Mouse (Mus musculus): ENCODE results near the gene B3gnt5.
"Not testable (repeated sequence)": the region's sequence is repeated elsewhere in the genome, so short reads cannot be mapped to it uniquely, and the experiment has no call there.

B3gnt5 gene

GRCm38 (mm10) chr16:19760074-19760473 lies at the start of gene B3gnt5:
B3gnt5 (plus strand) TSS chr16:19760208.
- DNase-seq (ENCODE audit: low read depth, low spot score): no peak

DNA sequence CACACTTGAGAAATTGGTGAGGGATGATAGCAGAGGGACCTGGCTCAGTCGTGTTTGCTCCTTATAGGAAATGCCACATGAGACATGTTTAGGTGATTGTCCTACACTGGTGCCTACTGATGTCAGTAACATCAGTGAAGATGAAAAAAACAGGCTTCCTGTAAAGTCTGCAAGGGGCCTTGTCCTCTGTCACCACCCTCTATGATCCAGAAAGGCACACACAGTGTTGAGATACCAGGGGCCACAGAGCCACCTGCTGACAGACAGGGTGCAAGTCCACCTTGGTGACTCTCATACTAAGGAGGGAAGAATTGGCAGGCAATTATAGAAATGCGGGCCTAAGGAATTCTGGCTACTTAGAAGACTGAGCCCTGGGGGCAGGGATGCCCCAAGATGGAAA lies 39.0 kb upstream of the B3gnt5 start:
- no peak for DNase-seq (ENCODE audit: low read depth, low spot score)

- not testable (repeated sequence) for DNase-seq (ENCODE audit: low read depth, low spot score)
Observed at GRCm38 (mm10) chr16:19724139-19724538, 35.9 kb upstream of the B3gnt5 start.

DNA sequence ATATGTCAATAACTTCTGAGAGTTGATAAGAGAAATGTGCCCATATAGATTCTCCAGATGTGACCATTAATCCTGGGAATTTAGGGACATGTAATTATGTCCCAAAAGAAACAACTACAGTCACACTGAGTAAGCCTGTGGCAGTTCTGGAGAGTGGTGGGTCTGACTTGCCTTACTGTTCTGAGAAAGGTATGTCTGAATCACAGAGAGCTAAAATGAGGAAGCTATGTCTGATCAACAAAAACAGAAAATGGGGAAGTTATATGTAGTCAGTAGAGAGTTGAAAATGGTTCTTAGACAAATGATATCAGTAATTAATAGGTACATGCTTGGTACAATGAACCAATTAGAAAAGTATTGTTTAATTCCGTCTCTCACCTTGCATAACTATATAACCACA lies 27.1 kb upstream of the B3gnt5 start:
- no peak for DNase-seq (ENCODE audit: low read depth, low spot score)

DNA sequence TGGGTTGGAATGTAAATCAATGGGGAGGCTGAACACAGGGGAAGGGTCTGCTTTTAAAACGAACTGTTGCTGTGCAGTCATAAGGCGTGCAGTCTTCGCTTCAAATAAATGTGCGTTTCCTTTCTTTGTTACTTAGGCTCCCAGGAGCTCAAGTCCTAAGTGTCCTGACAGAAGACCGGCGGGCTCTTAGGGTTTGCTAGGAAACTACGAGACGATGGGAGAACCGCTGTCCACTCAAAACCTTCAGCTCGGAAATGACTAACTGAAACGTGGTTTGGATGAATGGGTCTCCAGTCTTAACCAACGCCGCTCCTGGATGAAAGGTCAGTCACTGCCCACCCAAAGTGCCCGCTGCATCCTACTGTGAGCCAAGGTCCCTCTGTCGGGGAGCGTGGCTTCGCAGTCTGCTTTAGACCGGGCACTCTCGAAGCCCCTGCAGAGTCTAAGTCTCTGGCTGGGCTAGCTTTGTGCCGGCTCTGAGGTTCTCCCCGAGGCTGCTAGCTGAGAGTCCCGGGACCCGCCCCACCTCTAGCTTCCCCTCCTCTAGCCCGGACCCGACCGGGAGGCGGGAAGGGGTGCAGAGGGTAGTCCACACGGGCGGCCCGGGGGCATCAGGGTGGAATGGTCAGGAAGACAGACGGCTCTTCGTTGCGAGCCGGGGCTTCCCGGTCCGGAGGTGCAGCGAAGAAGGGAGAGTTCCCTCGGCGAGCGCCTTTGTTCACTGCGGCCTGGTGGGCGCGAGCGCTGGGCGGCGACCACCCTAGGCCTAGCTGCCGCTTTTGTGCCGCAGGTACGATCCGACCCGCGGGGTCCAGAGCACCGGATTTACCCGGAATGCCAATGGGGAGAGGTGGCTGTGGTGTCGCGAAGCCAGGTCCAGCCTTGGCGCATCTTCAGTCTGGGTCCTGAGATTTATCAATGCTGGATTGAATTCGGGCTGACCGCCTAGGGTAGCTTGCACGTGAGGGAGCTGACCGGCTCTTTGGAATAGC lies 793 bp downstream of the B3gnt5 start:
- no peak for DNase-seq (ENCODE audit: low read depth, low spot score)

- no peak for DNase-seq (ENCODE audit: low read depth, low spot score)
Observed at GRCm38 (mm10) chr16:19761691-19762090, 1.7 kb downstream of the B3gnt5 start.

GRCm38 (mm10) chr16:19766107-19766506 lies 6.1 kb downstream of the B3gnt5 start:
- no peak for DNase-seq (ENCODE audit: low read depth, low spot score)

DNA sequence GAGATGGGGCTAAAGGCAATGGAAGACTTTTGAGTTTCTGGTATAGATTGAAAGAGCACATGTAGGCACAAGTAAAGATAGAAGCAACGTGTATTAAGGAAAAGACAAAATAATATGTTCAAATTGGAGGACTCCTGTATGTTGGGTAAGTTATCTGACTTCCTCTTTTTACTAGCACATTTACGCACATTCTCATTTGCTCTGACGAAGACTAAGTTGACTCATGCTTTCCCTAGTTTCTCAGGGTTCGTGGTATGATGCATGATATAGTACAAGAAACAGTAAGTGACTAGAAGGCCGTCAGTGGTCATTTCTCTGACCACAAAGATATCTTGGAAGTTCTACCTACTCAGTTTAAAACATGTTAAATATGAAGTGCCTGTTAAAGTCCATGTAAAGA lies 8.0 kb downstream of the B3gnt5 start:
- no peak for DNase-seq (ENCODE audit: low read depth, low spot score)

DNA sequence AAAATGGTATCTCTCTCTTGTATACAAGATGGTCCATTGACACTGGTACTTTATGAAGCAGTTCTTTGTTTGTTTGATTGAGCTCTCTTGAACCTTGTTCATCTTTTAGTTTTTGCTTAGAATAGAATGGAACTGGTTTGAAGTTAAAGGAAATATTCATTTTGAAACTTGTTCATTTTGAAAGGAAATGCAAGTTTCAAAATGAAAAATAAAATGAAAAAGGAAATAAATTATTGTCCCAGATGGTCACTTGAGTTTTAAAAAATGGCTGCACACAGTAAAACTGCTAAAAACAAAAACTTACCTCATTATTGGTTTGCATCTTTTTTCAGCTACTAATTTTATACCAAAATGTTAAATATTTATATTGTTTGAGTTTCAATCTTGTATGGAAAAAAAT lies 12.0 kb downstream of the B3gnt5 start:
- no peak for DNase-seq (ENCODE audit: low read depth, low spot score)

DNA sequence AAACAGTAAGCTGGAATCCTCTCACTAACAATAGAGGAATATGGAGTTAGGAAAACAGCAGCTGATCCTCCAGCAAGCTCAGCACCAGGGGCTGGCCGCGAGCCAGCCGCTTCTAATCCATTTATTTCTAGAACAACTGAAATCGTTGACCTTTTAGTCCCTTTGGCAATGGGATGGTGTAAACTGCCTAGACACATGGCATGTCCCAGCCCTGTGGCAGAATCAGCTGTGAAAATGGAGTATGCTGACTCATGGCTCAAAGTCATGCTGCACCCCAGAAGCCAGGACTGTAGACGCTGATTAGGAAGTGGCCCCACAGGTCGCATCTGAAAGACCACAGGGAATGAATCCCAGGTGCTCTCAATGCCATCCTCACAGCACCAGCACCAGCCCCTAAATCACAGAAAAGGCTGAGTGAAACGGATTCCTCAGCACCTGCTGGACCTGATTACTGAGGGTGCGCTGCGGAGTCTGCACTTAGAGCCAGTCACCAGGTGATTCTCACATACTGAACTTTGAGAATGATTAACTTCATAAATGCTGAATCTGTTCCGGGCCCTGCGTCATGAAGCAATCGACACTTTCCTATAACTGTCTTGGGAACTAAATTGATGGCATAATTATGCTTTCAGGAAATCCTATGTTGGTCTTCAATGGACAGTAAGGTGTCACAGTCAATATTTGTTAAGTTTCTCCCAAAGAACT lies 26.5 kb downstream of the B3gnt5 start:
- DNase-seq (ENCODE audit: low read depth, low spot score): no peak

DNA sequence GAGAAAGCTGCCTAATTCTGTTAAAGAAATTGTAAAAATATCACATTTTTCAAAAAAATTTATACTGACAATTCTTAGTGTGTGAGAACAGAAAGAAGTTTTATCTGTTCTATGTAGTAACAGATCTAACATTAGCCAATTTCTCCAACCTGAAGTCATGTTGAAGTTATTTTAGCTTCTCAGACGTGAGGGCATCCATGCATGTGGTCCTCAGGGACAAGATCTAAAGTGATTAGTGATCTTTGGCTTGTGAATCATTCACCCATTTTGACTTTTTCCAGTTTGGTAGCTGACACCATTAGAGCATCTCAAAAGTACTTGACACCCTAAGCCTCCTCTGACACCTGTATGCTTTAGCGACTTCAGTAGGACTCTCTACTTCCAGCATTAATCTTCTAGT lies 29.9 kb downstream of the B3gnt5 start:
- no peak for DNase-seq (ENCODE audit: low read depth, low spot score)

DNA sequence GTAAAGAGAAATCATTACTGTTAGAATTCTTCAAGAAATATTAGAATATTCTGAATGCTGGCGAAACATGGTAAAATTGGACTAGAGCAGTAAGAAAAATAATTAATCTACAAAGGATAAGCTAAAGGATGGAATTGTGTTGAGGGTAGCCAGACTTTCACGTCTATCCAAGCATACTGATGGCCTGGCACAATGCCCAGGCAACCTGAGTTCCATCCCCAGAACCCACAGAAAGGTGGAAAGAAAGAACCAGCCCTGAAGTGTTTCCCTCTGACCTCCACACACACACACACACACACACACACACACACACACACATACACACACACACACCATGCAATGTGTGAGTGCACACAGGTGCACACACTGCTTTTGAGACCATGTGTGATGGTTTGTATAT lies 58.8 kb downstream of the B3gnt5 start:
- DNase-seq (ENCODE audit: low read depth, low spot score): no peak

All from telencephalon, adult 2 months (tissue).